Mouse (Mus musculus): ENCODE results near the gene Slc20a1.

Gene Slc20a1

DNA sequence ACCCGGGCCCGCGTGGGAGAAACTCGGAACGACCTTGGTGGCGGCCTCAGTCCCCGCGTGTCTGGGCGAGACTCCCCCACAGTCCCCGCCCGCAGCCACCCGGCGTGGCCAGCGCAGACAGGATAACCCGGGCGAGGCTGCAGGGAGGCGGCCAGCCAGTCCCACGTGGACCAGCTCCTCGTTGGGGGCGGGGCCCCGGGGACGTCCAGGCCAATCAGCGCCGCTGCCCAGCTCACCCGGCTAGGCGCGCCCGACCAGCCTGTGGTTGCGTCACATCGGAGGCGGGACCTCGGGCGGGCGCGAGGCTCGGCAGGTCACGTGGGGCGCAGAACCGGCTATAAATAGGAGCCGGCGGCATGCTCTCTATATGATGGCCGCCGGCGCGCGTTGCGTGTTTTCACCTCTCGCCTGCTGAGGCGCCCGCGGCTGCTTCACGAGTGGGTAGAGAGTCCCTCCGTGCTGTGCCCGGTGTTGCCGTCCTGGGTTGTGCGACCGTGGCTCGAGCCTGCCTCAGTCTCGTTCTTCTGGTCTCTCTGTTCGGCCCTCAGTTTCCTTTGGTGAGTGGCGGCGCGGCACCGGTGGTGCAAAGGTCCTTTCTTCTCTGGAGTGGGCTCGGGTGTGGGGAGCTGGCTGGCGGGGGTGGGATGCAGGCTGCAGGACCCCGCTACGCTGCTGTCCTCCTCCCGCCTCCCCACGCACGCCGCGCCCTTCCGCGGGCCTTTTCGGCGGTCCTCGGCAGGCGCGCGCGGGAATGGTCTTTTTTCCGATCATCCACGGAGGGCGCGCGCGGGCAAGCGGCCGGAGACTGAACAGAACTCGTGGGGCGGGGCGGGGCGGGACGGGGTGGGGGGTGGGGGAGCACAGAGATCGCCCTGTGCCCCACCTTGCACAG, at the start of gene Slc20a1:
TSS of gene Slc20a1 (plus strand) at position 329 of the 892 bp plus-strand sequence.
- DNase-seq (ENCODE audit: low spot score) = peak; percentile 98

DNA sequence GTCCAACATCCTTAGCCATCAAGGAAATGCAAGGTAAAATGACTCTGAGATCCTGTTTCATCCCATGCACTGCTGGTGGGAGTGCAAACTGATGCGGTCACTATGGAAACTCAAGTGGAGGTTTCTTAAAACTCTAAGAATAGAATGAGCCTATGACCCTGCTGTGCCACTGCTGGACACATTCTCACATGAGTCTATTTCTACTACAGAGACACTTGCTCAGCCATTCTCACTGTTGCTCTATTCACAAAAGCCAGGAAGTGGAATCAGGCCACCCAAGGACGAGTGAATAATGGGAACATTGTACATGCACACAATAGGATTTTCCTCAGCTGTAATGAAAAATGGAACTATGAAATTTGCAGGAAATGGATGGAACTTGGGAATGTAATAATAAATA, 49.7 kb upstream of the Slc20a1 start:
- DNase-seq (ENCODE audit: low spot score) = no peak

GRCm38 (mm10) chr2:129150386-129150785, 48.2 kb upstream of the Slc20a1 start:
- DNase-seq (ENCODE audit: low spot score) = no peak

DNA sequence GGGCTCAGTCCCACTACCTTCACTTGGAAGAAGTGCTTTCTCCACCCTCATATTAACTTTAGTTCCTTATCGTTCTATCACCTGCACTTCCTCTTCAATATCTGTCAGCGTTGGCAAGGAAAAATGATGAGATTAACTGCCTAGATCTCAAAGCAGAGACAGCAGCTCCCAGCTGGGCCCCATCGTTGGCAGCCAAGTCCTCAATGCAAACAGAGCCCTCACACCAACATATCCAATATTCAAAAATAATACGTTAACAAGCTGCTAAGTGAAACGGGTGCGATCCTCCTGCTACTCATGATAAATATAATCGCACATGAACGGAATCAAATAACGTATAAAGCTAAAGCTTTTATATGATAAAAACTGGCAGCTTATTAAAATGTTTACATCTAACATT, 47.5 kb upstream of the Slc20a1 start:
- DNase-seq (ENCODE audit: low spot score) = no peak

GRCm38 (mm10) chr2:129152751-129153150, 45.8 kb upstream of the Slc20a1 start:
- no peak for DNase-seq (ENCODE audit: low spot score)

- no peak for DNase-seq (ENCODE audit: low spot score)
These were observed 33.7 kb upstream of the Slc20a1 start for GRCm38 (mm10) chr2:129164815-129165214.

- no peak for DNase-seq (ENCODE audit: low spot score)
These were observed 31.8 kb upstream of the Slc20a1 start for GRCm38 (mm10) chr2:129166466-129167463.

GRCm38 (mm10) chr2:129173386-129173785, 25.2 kb upstream of the Slc20a1 start:
- no peak for DNase-seq (ENCODE audit: low spot score)

DNA sequence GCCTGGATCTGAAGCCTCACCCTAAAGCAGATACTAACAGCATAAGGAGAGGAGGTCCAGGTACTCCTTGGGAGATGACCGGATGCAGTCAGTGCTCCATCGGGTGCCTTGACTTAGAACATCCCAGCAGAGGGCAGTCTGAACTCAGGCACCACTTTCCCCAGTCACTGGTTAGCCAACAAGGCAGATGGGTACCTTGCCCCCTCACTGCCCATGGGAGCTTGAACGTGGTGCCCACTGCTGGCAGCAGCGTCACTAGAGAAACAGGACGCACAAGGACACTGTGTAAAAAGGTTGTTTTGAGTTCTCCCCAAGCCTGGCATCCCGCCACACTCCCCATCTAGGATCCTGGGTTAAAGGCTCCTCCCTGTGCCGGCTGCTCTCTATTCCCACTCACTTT, 24.1 kb upstream of the Slc20a1 start:
- DNase-seq (ENCODE audit: low spot score) = peak; percentile 27

- DNase-seq (ENCODE audit: low spot score) = no peak
These were observed 22.9 kb upstream of the Slc20a1 start for GRCm38 (mm10) chr2:129175636-129176035.

DNA sequence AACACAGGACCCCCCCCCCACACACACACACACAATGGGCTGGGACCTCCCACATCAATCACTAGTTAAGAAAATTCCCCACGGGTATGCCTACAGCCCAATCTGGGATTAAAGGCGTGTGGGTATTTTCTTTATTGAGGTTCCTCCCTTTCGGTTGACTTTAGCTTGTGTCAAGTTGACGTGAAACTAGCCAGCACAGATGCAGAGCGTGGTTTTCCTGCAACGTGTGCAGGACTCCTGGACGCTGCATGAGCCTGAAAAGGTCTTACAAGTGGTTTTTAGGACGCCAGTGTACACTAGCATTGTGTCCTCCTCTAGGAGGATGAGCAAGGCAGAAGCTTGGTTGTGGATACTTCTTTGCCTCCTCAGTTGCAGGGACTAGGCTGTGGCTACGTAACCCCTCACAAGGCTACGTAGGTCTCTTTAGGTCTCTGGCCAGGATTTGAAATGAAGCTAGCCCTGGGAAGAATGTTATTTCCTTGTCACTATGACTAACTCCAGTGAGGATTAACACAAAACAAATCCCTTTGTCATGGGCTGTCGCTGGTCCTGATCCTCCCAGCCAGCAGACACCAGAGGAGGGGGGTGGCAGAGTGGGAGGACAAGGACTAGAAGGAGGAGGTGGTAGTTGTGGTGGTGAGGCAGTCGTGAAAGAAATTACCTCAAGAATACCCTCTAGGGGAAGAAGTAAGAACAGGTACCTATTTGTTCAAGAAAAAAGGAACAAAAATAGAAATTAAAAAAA, 21.7 kb upstream of the Slc20a1 start:
- DNase-seq (ENCODE audit: low spot score) = no peak

DNA sequence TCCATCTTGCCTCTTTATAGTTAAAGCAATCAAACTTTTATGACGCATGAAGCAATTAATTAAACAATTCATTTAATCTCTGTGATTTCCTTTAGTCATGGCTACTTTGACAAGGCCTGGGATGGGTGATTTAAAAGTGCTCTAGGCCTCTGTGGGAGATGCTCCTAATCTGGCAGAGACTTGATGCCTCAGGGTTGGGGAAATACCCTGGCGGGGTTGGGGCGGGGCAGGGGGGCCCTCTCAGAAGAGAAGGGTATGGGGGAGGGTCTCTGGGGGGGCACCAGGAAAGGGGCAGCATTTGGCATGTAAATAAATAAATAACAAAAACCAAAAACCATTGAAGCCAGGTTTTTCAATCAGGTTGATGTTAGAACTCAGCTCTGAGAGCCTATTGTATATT, 20.9 kb upstream of the Slc20a1 start:
- no peak for DNase-seq (ENCODE audit: low spot score)

- DNase-seq (ENCODE audit: low spot score) = no peak
These were observed 20.2 kb upstream of the Slc20a1 start for GRCm38 (mm10) chr2:129178182-129178908.

GRCm38 (mm10) chr2:129179946-129180853, 18.4 kb upstream of the Slc20a1 start:
- no peak for DNase-seq (ENCODE audit: low spot score)

DNA sequence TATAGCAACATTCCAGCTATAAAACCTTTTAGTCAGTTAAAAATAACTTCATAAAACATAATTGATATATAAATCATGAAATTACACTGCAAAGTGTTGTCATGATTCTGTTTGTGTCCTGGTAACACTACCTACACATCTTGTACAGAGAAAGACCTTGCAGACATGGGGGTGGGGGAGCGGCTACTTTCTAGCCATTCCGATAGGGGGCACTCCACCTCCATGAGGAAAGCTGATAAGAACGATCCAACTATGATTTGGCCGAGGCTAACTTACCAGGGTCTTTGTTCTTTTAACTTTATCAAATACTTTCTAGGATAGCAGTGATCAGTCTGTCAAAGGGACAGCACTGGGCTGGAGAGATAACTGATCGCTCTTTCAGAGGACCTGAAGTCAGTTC, 17.1 kb upstream of the Slc20a1 start:
- no peak for DNase-seq (ENCODE audit: low spot score)

DNA sequence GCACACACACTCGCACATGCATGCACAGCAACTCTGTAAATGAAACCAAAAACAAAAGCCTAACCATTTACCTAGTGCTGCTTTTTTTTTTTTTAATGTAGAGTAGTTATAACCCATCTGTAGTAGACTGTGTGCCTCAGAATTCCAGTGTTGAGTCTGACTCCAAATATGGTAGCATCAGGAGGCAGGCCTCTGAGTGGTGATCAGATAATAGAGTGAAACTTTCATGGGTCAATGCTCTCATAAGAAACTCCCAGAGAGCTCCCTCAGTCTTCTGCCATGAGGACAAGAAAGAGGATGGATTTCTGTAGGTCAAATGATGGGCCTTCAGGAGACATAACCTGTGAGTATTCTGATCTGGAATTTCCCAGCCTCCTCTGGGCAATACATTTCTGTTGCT, 16.2 kb upstream of the Slc20a1 start:
- no peak for DNase-seq (ENCODE audit: low spot score)

GRCm38 (mm10) chr2:129183561-129184031, 15.0 kb upstream of the Slc20a1 start:
- no peak for DNase-seq (ENCODE audit: low spot score)

- no peak for DNase-seq (ENCODE audit: low spot score)
These were observed 13.7 kb upstream of the Slc20a1 start for GRCm38 (mm10) chr2:129184853-129185252.

DNA sequence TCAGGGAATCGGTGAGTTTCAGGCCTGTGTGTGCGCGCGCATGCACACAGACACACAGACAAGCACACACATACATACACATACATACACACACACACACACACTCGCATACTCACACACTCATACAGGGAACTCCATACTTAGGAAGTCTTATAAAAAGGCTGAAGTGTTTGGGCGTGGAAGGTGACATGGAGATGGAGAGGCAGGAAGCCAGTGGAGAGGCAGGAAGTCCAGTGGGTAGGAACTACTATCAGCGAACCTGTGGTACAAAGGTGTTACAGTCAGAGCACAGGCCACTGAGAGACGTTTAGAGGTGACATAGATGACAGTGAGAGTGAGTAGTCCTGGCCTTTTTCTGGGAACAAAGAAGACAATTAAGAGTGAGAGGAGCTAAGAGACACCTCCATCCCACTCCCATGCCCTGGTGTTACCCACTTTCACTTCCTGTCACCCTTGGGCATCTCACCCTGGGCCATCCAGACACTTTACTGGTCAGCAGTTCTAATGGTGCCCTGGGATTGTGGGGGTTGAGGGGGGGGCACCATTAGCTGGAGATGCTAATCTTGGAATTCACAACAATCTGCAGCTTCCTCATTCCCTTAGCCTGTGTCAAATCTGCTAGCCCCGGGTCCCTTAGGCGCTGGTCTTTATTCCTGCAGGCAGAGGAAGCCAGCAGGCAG, 12.8 kb upstream of the Slc20a1 start:
- no peak for DNase-seq (ENCODE audit: low spot score)

Measured in ovary, postnatal 14 days (tissue).